Mouse (Mus musculus): ENCODE measurements around the gene Xrcc1. TPM values are rescaled to one million over a fixed set of nuclear protein-coding genes. Genes with fewer than 3 reads are reported as not detected.

Gene Xrcc1
- total and polyA plus RNA-seq, 2 experiments, result 4.8 to 17.1 TPM

DNA sequence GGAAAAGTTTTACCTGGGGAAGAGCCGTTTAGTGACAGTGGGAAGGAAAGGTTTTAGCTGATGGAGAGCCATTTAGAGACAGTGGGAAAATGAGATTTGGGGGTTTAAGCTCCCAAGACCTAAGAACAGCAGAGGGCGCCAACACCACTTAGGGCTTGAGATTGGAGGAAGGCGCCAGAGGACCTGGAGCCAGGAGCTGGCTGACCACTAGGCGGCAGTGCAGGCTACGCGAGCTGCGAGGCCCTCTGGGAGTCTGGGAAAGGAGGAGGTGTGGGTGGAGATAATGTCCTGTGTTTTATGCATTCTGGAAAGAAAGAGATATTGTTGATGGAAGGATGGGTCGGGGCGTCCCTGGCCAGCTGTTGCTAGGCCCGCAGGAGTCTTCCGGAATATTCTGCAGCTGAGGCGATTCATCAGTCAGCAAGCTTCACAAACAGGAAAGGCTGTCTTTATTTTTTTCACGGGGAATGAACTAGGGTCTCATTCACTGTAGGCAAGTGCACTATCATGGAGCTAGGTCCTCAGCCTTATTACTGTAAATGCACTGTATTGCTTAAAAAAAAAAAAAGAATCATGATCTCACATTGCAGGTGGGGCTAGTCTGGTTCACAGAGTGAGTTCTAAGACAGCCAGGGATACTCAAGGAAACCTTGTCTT lies 55.0 kb downstream of the Xrcc1 start:
- Histone ChIP-seq H3K9ac (ENCODE audit: low read depth, low read length) (no peak overlapping the region), H3K4me3 (ENCODE audit: insufficient read depth, low read depth, low read length) (no peak overlapping the region), H3K36me3 (ENCODE audit: control insufficient read depth, insufficient read depth, low read length) (no peaks in the 10 kb centered on the region), H3K27me3 (ENCODE audit: control insufficient read depth, insufficient read depth, low read length) (no peaks in the 10 kb centered on the region), H3K79me2 (ENCODE audit: control insufficient read depth, insufficient read depth, low read length) (no peaks in the 10 kb centered on the region), H3K4me1 (ENCODE audit: control insufficient read depth, insufficient read depth, low read length) (peaks cover 26% of the 10 kb centered on the region), H3K27ac (replicated peaks; ENCODE audit: insufficient read depth, low read depth, low read length) (no peak overlapping the region)
- TF ChIP-seq CTCF (IDR thresholded peaks at IDR 0.05; ENCODE audit: low read depth, low read length), result peak; percentile 100
- no peak for TF ChIP-seq POLR2A (IDR thresholded peaks at IDR 0.05; ENCODE audit: extremely low read depth, insufficient read depth, low read length)
- WGBS, result 14% methylated on average over 13 of the region's 13 CpGs
- DNase-seq (ENCODE audit: extremely low read depth, low read depth, low spot score), result peak; percentile 80

GRCm38 (mm10) chr7:24605561-24605960 lies 59.5 kb downstream of the Xrcc1 start:
- DNase-seq (ENCODE audit: extremely low read depth, low read depth, low spot score), result peak; percentile 86
- Histone ChIP-seq H3K79me2 (ENCODE audit: control insufficient read depth, insufficient read depth, low read length) (no peaks in the 10 kb centered on the region), H3K27me3 (ENCODE audit: control insufficient read depth, insufficient read depth, low read length) (no peaks in the 10 kb centered on the region), H3K36me3 (ENCODE audit: control insufficient read depth, insufficient read depth, low read length) (no peaks in the 10 kb centered on the region), H3K9ac (ENCODE audit: low read depth, low read length) (0 out of 2 replicates have a peak overlapping the region, but pooled peaks have one; percentile 14), H3K27ac (replicated peaks; ENCODE audit: insufficient read depth, low read depth, low read length) (peak overlapping the region; percentile 74), H3K4me1 (ENCODE audit: control insufficient read depth, insufficient read depth, low read length) (peaks cover 18% of the 10 kb centered on the region), H3K4me3 (ENCODE audit: insufficient read depth, low read depth, low read length) (no peak overlapping the region)
- 31% methylated on average over 7 of the region's 7 CpGs for WGBS
- TF ChIP-seq CTCF (IDR thresholded peaks at IDR 0.05; ENCODE audit: low read depth, low read length) (no peak), POLR2A (IDR thresholded peaks at IDR 0.05; ENCODE audit: extremely low read depth, insufficient read depth, low read length) (no peak)

- WGBS, result 19% methylated on average over 7 of the region's 7 CpGs
- TF ChIP-seq POLR2A (IDR thresholded peaks at IDR 0.05; ENCODE audit: extremely low read depth, insufficient read depth, low read length) (no peak), CTCF (IDR thresholded peaks at IDR 0.05; ENCODE audit: low read depth, low read length) (no peak)
- Histone ChIP-seq H3K4me1 (ENCODE audit: control insufficient read depth, insufficient read depth, low read length) (peaks cover 18% of the 10 kb centered on the region), H3K4me3 (ENCODE audit: insufficient read depth, low read depth, low read length) (no peak overlapping the region), H3K27me3 (ENCODE audit: control insufficient read depth, insufficient read depth, low read length) (no peaks in the 10 kb centered on the region), H3K27ac (replicated peaks; ENCODE audit: insufficient read depth, low read depth, low read length) (peak overlapping the region; percentile 74), H3K79me2 (ENCODE audit: control insufficient read depth, insufficient read depth, low read length) (no peaks in the 10 kb centered on the region), H3K36me3 (ENCODE audit: control insufficient read depth, insufficient read depth, low read length) (no peaks in the 10 kb centered on the region), H3K9ac (ENCODE audit: low read depth, low read length) (no peak overlapping the region)
- peak; percentile 94 for DNase-seq (ENCODE audit: extremely low read depth, low read depth, low spot score)
Observed at GRCm38 (mm10) chr7:24606046-24606445, 60.0 kb downstream of the Xrcc1 start.

DNA sequence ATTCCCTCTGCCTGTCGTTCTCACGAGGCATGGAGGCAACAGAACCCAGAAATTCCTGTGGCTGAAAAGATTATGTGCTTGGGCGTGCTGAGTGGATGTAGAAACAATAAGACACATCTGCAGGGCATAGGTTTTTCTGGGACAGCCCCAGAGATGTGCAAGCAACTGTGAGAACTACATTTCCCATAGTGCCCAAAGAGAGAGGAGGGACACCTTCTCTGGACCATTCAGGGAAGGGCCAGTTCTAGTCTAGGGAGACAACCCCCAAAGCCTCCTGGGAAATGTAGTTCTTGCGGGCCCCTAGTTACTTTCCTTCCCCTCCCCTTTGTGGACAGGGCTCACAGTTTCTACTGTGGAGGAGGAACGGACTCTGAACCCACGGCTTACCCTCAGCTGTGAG lies 61.9 kb downstream of the Xrcc1 start:
- 28% methylated on average over 6 of the region's 6 CpGs for WGBS
- H3K27ac ChIP-seq (replicated peaks; ENCODE audit: insufficient read depth, low read depth, low read length), result peak overlapping the region; percentile 90
- DNase-seq (ENCODE audit: extremely low read depth, low read depth, low spot score), result peak; percentile 94
- H3K9ac ChIP-seq (ENCODE audit: low read depth, low read length), result peak overlapping the region; percentile 41
- H3K79me2 ChIP-seq (ENCODE audit: control insufficient read depth, insufficient read depth, low read length), result peaks cover 10% of the 10 kb centered on the region; the same call in 1 of the 2 replicates
- 0 out of 2 replicates have a peak overlapping the region, but pooled peaks have one; percentile 2 for H3K4me3 ChIP-seq (ENCODE audit: insufficient read depth, low read depth, low read length)
- H3K27me3 ChIP-seq (ENCODE audit: control insufficient read depth, insufficient read depth, low read length), result no peaks in the 10 kb centered on the region
- TF ChIP-seq CTCF (IDR thresholded peaks at IDR 0.05; ENCODE audit: low read depth, low read length) (no peak), POLR2A (IDR thresholded peaks at IDR 0.05; ENCODE audit: extremely low read depth, insufficient read depth, low read length) (no peak)
- H3K36me3 ChIP-seq (ENCODE audit: control insufficient read depth, insufficient read depth, low read length), result peaks cover 1% of the 10 kb centered on the region; the same call in 1 of the 2 replicates
- peaks cover 18% of the 10 kb centered on the region for H3K4me1 ChIP-seq (ENCODE audit: control insufficient read depth, insufficient read depth, low read length)

DNA sequence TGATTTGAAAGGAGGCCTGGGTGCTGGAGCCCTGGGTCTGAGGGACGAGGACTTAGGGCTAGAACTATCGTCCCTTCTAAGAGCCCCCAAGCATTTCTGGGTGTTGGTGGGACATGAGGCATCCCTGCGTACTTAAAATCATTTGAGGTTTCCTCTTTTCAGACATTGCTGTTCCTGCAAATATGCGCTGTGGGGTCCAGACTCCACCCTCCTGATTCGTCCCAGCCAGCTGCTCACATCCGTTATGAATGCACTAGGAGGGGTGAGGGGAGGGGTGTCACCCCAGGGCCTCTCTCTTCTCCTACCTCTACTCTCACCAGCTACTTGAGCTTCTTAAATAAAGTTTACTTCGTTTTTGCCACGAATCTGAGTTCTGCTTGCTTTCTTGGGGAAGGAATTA lies 62.5 kb downstream of the Xrcc1 start:
- peak overlapping the region; percentile 90 for H3K27ac ChIP-seq (replicated peaks; ENCODE audit: insufficient read depth, low read depth, low read length)
- peak overlapping the region; percentile 41 for H3K9ac ChIP-seq (ENCODE audit: low read depth, low read length)
- H3K4me1 ChIP-seq (ENCODE audit: control insufficient read depth, insufficient read depth, low read length), result peaks cover 18% of the 10 kb centered on the region
- DNase-seq (ENCODE audit: extremely low read depth, low read depth, low spot score), result no peak
- no peak for TF ChIP-seq CTCF (IDR thresholded peaks at IDR 0.05; ENCODE audit: low read depth, low read length)
- no peak for TF ChIP-seq POLR2A (IDR thresholded peaks at IDR 0.05; ENCODE audit: extremely low read depth, insufficient read depth, low read length)
- 0 out of 2 replicates have a peak overlapping the region, but pooled peaks have one; percentile 2 for H3K4me3 ChIP-seq (ENCODE audit: insufficient read depth, low read depth, low read length)
- 44% methylated on average over 8 of the region's 8 CpGs for WGBS
- H3K79me2 ChIP-seq (ENCODE audit: control insufficient read depth, insufficient read depth, low read length), result peaks cover 10% of the 10 kb centered on the region; the same call in 1 of the 2 replicates
- H3K27me3 ChIP-seq (ENCODE audit: control insufficient read depth, insufficient read depth, low read length), result no peaks in the 10 kb centered on the region
- peaks cover 3% of the 10 kb centered on the region; the same call in 1 of the 2 replicates for H3K36me3 ChIP-seq (ENCODE audit: control insufficient read depth, insufficient read depth, low read length)
